Mouse (Mus musculus) ES-E14 (cell line): Measurements from ENCODE around the gene Lpcat2.

Source experiments
- CHD2 ChIP-seq: IDR thresholded peaks from 2 replicates; pipeline ENCODE4 v1.6.1; 2014; ENCODE audit warnings: mild to moderate bottlenecking, low read depth, low read length, inconsistent platforms
- ZC3H11A ChIP-seq: IDR thresholded peaks from 2 replicates; pipeline ENCODE4 v1.6.1; 2012; ENCODE audit warnings: low read depth, mild to moderate bottlenecking, inconsistent platforms, low read length, borderline replicate concordance

- TF ChIP-seq CHD2 (no peak), ZC3H11A (no peak)
Observed at GRCm38 (mm10) chr8:92834065-92834731, 20.9 kb upstream of the Lpcat2 start.
